Mouse (Mus musculus): Measurements from ENCODE around the gene Abcg5.

DNA sequence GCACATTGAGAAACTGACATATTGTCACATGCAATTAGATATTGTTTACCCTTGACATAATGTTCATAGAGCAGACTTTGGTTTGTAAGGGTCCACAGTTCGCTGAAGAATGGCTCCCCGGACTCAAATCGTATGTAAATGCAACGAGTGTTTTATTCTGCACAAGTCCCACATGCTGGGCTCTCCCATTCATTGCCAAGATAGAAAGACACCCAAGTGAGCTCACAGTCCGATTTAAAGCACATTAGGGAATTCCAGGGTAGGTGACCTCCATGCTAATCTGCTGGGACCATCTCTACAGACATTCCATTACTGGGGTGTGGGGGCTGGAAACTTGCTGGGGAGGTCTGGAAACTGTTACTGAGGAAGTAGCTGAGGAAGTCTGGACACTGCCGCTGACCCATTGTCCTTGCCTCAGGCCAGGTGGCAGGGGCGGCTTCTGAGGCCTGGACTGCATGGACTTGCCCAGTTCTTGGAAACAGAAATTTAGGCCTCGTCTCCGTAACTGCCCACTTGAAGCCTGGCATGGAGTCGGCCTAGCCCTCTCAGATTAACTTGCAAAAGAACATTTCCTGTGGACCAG lies 42.9 kb downstream of the Abcg5 start:
- TF ChIP-seq POLR2A (IDR thresholded peaks at IDR 0.05; ENCODE audit: borderline replicate concordance, insufficient read depth, low read length) = no peak
- TF ChIP-seq CTCF (IDR thresholded peaks at IDR 0.05; ENCODE audit: borderline replicate concordance, insufficient read depth, low read depth, low read length) = no peak

Measured in cerebellum, adult 2 months (tissue).